Mouse (Mus musculus): ENCODE measurements around the gene Fan1.

The Fan1 gene

GRCm38 (mm10) chr7:64373830-64374562, at the start of gene Fan1:
Gene Fan1, minus strand, starts transcription at chr7:64374095.
- DNase-seq = peak; percentile 90

- no peak for DNase-seq
Measured at GRCm38 (mm10) chr7:64403989-64404388, 30.1 kb upstream of the Fan1 start.

GRCm38 (mm10) chr7:64402452-64402851, 28.6 kb upstream of the Fan1 start:
- peak; percentile 61 for DNase-seq

- DNase-seq = no peak
Measured at GRCm38 (mm10) chr7:64400725-64401124, 26.8 kb upstream of the Fan1 start.

- DNase-seq = no peak
Measured at GRCm38 (mm10) chr7:64392819-64393151, 18.9 kb upstream of the Fan1 start.

- peak; percentile 98 for DNase-seq
Measured at GRCm38 (mm10) chr7:64392122-64392818, 18.4 kb upstream of the Fan1 start, which contains the start of the genes Mphosph10 and Mcee. Gene Mphosph10, minus strand, starts transcription at chr7:64392268. Gene Mcee, plus strand, starts transcription at chr7:64392607.

GRCm38 (mm10) chr7:64391479-64391878, 17.6 kb upstream of the Fan1 start:
- DNase-seq = no peak

GRCm38 (mm10) chr7:64373147-64373829, 607 bp downstream of the Fan1 start:
- DNase-seq = peak; percentile 5

GRCm38 (mm10) chr7:64371940-64372878, 1.7 kb downstream of the Fan1 start:
- no peak for DNase-seq

- no peak for DNase-seq
Measured at GRCm38 (mm10) chr7:64369841-64370240, 4.1 kb downstream of the Fan1 start.

GRCm38 (mm10) chr7:64365863-64366262, 8.0 kb downstream of the Fan1 start:
- no peak for DNase-seq

GRCm38 (mm10) chr7:64360586-64360945, 13.3 kb downstream of the Fan1 start:
- DNase-seq = no peak

GRCm38 (mm10) chr7:64359943-64360585, 13.8 kb downstream of the Fan1 start:
- no peak for DNase-seq

- no peak for DNase-seq
Measured at GRCm38 (mm10) chr7:64358666-64359065, 15.2 kb downstream of the Fan1 start.

- no peak for DNase-seq
Measured at GRCm38 (mm10) chr7:64357405-64357804, 16.5 kb downstream of the Fan1 start.

- no peak for DNase-seq
Measured at GRCm38 (mm10) chr7:64356661-64357060, 17.2 kb downstream of the Fan1 start.

- no peak for DNase-seq
Measured at GRCm38 (mm10) chr7:64354206-64354605, 19.7 kb downstream of the Fan1 start.

- peak; percentile 6 for DNase-seq
Measured at GRCm38 (mm10) chr7:64351087-64351486, 22.8 kb downstream of the Fan1 start.

- peak; percentile 6 for DNase-seq
Measured at GRCm38 (mm10) chr7:64349147-64349861, 24.6 kb downstream of the Fan1 start.

- no peak for DNase-seq
Measured at GRCm38 (mm10) chr7:64347813-64348212, 26.1 kb downstream of the Fan1 start.

GRCm38 (mm10) chr7:64332686-64333085, 41.2 kb downstream of the Fan1 start:
- DNase-seq = no peak
